Mouse (Mus musculus): ENCODE results near the gene Rbm20.

DNA sequence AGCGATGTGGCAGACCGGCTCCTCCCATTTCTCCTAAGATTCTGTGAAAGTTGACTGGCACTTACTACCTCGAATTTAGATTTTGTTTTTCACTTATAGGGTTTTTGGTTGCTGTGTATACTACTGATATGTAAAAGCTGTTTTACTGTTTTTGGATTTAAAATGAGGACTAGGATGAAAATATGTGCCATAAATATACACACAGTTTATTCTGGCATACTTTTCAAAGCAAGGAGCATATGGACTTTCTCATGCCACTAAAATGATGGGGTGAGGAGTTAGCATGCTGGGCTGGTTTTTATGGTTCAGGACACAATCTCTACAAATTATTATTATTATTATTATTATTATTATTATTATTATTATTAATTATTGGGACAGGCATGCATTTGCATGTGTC lies 133.5 kb downstream of the Rbm20 start:
- TF ChIP-seq CTCF (IDR thresholded peaks at IDR 0.05; ENCODE audit: low read depth): no peak
- TF ChIP-seq EP300 (optimal IDR thresholded peaks at IDR 0.05): no peak

All from stomach, postnatal 0 days (tissue).